Mouse (Mus musculus) kidney, adult 11 months (tissue): ENCODE data around the gene Naif1.
"Not testable (repeated sequence)": the region's sequence is repeated elsewhere in the genome, so short reads cannot be mapped to it uniquely, and the experiment has no call there.

Experiments used
- DNase-seq: peaks from one replicate; pipeline ENCODE4 v3.0.0; 2022

The Naif1 gene

GRCm38 (mm10) chr2:32459657-32460056 is 9.4 kb downstream of the Naif1 start:
- DNase-seq = no peak

DNA sequence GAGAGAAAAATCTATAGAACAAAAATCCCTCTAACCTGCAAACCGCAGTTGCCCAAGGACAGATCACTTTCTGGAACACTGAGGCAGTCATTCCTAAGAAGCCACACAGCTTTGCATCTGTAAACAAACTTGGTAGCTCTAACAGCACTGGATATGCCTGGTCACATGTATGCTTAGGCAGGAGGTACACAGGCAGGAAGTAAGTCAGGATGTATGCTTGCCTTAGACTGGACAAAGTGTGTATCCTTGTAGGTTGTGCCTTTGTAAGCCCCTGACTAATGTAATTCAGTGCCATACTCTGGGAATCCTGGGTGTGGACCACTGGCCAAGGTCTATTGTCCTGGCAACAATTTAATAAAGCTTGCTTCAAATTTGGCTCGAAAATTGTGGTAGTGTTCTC is 13.5 kb downstream of the Naif1 start:
- no peak for DNase-seq

DNA sequence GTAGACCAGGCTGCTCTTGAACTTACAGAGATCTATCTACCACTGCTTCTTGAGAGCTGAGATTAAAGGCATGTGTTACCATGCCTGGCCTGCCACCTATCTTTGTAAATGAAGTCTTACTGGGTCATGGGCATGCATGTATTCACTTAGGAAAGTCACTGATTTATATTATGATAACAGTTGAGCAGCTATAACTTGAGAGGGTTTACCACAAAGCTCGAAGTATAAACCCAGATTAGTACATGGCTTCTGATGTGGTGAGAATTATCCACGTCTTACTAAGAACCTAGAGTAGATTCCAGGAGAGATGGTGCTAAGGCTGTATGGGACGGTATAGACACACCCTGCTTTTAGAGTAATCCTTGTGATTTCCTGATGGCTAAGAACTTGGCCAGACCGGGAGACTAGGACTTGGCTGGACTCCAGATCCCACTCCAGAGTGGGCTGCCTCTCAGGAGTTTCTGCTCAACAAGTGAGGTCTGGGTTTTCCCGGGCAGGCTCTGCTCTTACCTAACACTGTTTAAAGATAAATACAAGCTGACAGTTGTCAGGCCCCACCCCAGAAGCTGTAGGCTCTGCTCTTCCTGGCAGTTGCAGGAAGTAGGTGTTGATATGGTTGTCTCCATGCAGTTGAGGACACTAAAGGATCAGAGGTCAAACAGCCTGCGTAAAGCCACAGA is 14.1 kb downstream of the Naif1 start:
- no peak for DNase-seq

- DNase-seq = no peak
Measured at GRCm38 (mm10) chr2:32471001-32471680, 20.9 kb downstream of the Naif1 start.

DNA sequence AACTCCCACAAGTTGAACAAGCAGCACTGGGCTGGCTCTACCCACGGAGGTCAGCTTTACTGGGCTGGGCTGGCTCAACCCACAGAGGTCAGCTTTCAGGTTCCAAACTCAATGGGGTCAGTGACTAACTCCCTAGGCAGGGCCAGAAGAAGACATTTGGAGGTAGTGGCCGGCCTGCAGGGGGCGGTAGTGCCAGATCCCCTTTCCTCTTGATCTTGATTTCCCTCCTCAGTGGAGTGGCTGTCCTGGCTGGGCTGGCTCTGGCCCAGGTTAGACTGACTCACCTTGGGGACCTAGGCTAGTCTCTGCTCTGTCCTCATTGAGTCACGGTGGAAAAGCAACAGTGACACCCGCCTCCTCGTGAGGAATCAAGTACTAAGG is 21.4 kb downstream of the Naif1 start:
- no peak for DNase-seq

GRCm38 (mm10) chr2:32475361-32475760 is 25.1 kb downstream of the Naif1 start:
- not testable (repeated sequence) for DNase-seq

GRCm38 (mm10) chr2:32482351-32482750 is 32.1 kb downstream of the Naif1 start:
- DNase-seq = peak; percentile 89

DNA sequence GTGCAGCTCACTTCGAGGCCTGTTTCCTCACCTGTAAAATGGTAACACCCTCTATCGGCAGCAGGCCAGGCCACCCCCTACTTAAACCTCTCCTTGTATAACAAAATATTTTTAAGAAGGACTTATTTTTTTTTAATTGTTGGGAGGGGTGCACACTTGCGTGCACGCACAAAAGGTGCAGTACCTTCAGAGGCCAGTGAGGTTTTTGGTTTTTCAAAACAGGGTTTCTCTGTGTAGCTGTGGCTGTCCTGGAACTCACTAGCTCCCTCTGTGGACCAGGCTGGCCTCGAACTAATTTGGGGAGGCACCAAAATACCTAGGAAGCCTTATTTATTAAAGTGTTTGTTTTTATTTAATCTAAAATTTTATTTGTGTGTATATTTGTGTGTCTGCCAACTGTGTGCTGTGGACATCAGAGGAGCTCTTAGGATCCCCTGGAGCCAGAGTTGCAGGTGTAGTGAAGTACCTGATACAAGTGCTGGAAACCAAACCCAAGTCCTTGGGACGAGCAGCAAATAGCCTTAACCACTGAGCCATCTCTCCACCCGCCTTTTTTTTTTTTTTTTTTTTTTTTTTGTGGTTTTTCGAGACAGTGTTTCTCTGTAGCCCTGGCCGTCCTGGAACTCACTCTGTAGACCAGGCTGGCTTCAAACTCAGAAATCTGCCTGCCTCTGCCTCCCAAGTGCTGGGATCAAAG is 33.1 kb downstream of the Naif1 start:
- peak; percentile 25 for DNase-seq

- DNase-seq = peak; percentile 90
Measured at GRCm38 (mm10) chr2:32484933-32485332, 34.7 kb downstream of the Naif1 start.

DNA sequence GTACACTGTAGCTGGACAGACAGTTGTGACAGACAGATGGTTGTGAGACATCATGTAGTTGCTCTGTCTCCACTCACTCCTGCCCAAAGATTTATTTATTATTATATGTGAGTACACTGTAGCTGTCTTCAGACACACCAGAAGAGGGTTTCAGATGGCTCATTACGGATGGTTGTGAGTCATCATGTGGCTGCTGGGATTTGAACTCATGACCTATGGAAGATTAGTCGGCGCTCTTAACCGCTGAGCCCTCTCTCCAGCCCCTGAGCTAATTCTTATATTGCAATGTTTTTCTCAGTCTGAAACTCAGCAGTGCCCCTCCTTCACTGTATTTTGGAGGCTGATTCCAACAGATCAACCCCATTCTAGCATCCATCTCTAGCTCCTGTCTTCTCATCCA is 35.5 kb downstream of the Naif1 start:
- no peak for DNase-seq

GRCm38 (mm10) chr2:32486155-32486554 is 35.9 kb downstream of the Naif1 start:
- DNase-seq = no peak

- DNase-seq = peak; percentile 92
Measured at GRCm38 (mm10) chr2:32487124-32487623, 36.9 kb downstream of the Naif1 start.

GRCm38 (mm10) chr2:32488679-32489078 is 38.4 kb downstream of the Naif1 start:
- DNase-seq = peak; percentile 84

DNA sequence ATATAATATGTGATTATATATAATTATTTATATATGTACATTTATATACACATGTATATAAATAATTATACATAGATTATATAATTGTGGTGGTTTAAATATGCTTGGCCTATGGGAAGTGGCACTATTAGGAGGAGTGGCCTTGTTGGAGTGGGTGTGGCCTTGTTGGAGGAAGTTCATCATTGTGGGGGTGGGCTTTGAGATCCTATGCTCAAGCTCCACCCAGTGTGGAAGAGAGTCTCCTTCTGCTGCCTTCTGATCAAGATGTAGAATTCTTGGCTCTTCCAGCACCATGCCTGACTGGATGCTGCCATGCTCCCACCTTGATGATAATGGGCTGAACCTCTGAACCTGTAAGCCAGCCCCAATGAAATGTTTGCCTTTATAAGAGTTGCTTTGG is 40.5 kb downstream of the Naif1 start:
- not testable (repeated sequence) for DNase-seq

GRCm38 (mm10) chr2:32492661-32493060 is 42.4 kb downstream of the Naif1 start:
- DNase-seq = no peak

DNA sequence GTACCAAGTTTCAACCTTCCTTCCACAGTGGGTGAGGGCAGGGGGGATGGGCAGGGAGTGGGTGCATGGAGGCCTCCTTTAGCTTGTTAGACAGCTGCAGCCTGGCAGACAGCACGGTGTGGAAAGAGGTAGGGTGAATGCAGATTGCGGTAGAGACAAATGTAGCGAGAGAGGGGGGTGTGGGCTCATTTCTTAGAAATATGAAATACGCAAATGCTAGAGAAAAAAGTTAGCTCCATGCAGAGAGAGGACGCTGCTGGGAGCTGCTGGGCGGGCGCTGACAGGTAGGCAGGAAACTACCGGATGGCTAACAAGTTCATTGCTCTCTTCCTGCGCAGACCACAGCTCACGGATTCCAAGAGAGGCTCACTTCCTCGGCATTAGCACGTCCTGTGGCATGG is 43.0 kb downstream of the Naif1 start:
- DNase-seq = no peak

DNA sequence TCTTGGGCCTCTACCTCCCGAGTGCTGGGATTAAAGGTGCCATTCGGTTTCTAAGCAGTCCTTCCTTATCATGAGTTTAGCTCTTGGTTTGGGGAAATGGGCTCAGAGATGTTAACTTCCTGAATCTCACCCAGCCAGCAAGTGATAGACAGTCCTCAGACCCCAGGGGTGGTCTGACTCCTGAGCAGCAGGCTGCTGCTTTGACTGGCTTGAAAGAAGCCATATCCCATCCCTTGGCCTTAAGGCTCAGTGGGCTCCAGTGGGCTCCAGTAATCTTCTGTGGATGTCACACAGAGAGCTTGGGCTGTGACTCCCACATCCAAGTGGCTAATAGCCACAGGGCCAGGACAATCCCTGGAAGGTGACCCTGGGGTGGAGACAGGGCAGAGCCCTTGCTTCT is 44.3 kb downstream of the Naif1 start:
- DNase-seq = no peak

- peak; percentile 55 for DNase-seq
Measured at GRCm38 (mm10) chr2:32495185-32495726, 45.0 kb downstream of the Naif1 start.

- no peak for DNase-seq
Measured at GRCm38 (mm10) chr2:32496190-32496589, 45.9 kb downstream of the Naif1 start.

- no peak for DNase-seq
Measured at GRCm38 (mm10) chr2:32499365-32499764, 49.1 kb downstream of the Naif1 start.

GRCm38 (mm10) chr2:32500461-32500860 is 50.2 kb downstream of the Naif1 start:
- DNase-seq = no peak

- no peak for DNase-seq
Measured at GRCm38 (mm10) chr2:32501754-32502324, 51.6 kb downstream of the Naif1 start.

DNA sequence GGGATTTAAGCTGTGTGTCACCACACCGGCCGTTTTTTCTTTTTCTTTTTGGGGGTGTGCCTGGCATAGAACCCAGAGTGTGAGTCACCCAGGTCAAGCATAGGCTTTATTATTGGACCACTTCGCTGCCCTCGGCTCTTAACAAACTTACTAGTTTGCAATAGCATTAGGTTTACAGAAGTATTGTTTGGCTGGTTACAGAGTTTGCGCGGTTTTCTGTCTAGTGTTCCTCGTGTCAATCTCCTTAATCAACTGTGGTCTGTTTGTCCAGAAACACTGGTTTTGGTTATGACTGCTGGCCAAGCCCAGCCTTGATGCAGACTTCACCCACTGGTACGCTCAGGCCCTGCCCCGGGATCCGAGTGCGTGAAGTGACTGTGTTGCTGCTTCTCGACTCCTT is 52.6 kb downstream of the Naif1 start:
- DNase-seq = no peak
